In the genomic region with DNA sequence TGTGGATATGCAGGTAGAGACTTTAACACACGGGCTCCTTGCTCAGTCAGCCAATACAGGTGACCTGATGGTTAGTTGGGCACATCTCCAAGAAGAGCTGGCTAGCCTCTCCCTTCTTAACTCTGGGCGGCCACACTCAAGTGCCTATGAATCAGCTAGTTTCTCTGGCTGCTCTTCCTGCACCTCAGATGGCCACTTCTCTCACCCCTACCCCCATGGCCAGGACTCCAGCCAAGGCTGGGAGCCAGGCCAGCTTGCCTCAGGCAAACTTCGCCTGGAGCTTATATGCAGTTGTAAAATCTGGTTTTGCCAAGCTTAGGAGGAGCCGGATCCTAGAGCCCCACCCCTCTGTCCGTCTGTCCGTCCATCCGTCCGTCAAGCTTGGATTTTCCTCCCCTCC, we compare ENCODE assay signal across 8 mouse cellular contexts. TPM values are rescaled to one million over a fixed set of nuclear protein-coding genes. Genes with fewer than 3 reads are reported as not detected.
DNase-seq lines count a peak whose midpoint lies in the region; ATAC-seq and TF ChIP-seq lines count a peak whose summit lies in the region.

No protein-coding gene starts in this region.

- TF ChIP-seq CTCF in Patski (IDR thresholded peaks at IDR 0.05), result no peak

- no peak overlapping the region for H3K9ac ChIP-seq in embryonic facial prominence, embryonic 15.5 days
- peak overlapping the region; percentile 88 for H3K9ac ChIP-seq in heart, embryonic 16.5 days (ENCODE audit: low read length)
- no peak overlapping the region for H3K9ac ChIP-seq in neural tube, embryonic 12.5 days

- no peaks in the 10 kb centered on the region for H3K9me3 ChIP-seq in embryonic facial prominence, embryonic 15.5 days (replicated peaks)
- no peaks in the 10 kb centered on the region for H3K9me3 ChIP-seq in heart, embryonic 16.5 days (replicated peaks; ENCODE audit: control insufficient read depth, low read length)
- H3K9me3 ChIP-seq in neural tube, embryonic 12.5 days, result no peaks in the 10 kb centered on the region

- peaks cover 66% of the 10 kb centered on the region for H3K4me1 ChIP-seq in embryonic facial prominence, embryonic 15.5 days
- H3K4me1 ChIP-seq in heart, embryonic 16.5 days (ENCODE audit: control insufficient read depth, insufficient read depth, low read length), result peaks cover 35% of the 10 kb centered on the region
- peaks cover 33% of the 10 kb centered on the region for H3K4me1 ChIP-seq in neural tube, embryonic 12.5 days

- H3K27ac ChIP-seq in embryonic facial prominence, embryonic 15.5 days (replicated peaks), result peak overlapping the region; percentile 97; the same call in 1 of the 2 replicates
- peak overlapping the region; percentile 92 for H3K27ac ChIP-seq in heart, embryonic 16.5 days (ENCODE audit: low read length)
- H3K27ac ChIP-seq in neural tube, embryonic 12.5 days, result no peak overlapping the region

- H3K36me3 ChIP-seq in embryonic facial prominence, embryonic 15.5 days, result no peaks in the 10 kb centered on the region
- H3K36me3 ChIP-seq in heart, embryonic 16.5 days (ENCODE audit: control insufficient read depth, insufficient read depth), result peaks cover 4% of the 10 kb centered on the region; the same call in 1 of the 2 replicates
- no peaks in the 10 kb centered on the region for H3K36me3 ChIP-seq in neural tube, embryonic 12.5 days

- no peaks in the 10 kb centered on the region for H3K27me3 ChIP-seq in Patski
- H3K27me3 ChIP-seq in embryonic facial prominence, embryonic 15.5 days, result peaks cover 45% of the 10 kb centered on the region
- H3K27me3 ChIP-seq in heart, embryonic 16.5 days (ENCODE audit: control insufficient read depth, insufficient read depth, low read length), result no peaks in the 10 kb centered on the region
- peaks cover 60% of the 10 kb centered on the region for H3K27me3 ChIP-seq in neural tube, embryonic 12.5 days (replicated peaks)

- H3K4me2 ChIP-seq in embryonic facial prominence, embryonic 15.5 days (replicated peaks), result peak overlapping the region; percentile 60
- H3K4me2 ChIP-seq in heart, embryonic 16.5 days (ENCODE audit: low read depth, low read length), result peak overlapping the region; percentile 63
- H3K4me2 ChIP-seq in neural tube, embryonic 12.5 days (replicated peaks), result peak overlapping the region; percentile 96

- POLR2A ChIA-PET in Patski (lab: Charles Lee), result no interaction called here

- peak; percentile 98 for DNase-seq in 3134 (ENCODE audit: extremely low read depth, insufficient read length, low spot score)
- DNase-seq in Patski (ENCODE audit: low read depth, low spot score), result peak; percentile 92
- DNase-seq in kidney, postnatal 25 days, result peak; percentile 68 to 87
- no peak for DNase-seq in embryo, embryonic 9.5 days (ENCODE audit: extremely low spot score)
- no peak for DNase-seq in B cell, adult 2 months

- CTCF ChIA-PET in Patski (lab: Charles Lee), result interaction anchor here (1.2 kb wide), 2 partner anchors 13 to 75 kb away, joined by 3 to 4 read pairs; no protein-coding TSS in a partner anchor

- in situ Hi-C loops in Patski (cut with MboI; ENCODE audit: low pct_unique_long_range_greater_than_20kb), result loop anchor here (5.0 to 10.0 kb wide), 3 partner anchors 106 to 208 kb away; no protein-coding TSS in a partner anchor

- peak overlapping the region; percentile 61 for H3K4me3 ChIP-seq in embryonic facial prominence, embryonic 15.5 days (replicated peaks)
- peak overlapping the region; percentile 76 for H3K4me3 ChIP-seq in heart, embryonic 16.5 days (ENCODE audit: low read length)
- no peak overlapping the region for H3K4me3 ChIP-seq in neural tube, embryonic 12.5 days

- 38% methylated on average over 8 of the region's 8 CpGs for WGBS in embryonic facial prominence, embryonic 15.5 days
- 26% methylated on average over 8 of the region's 8 CpGs for WGBS in heart, embryonic 16.5 days
- WGBS in neural tube, embryonic 12.5 days, result 46% methylated on average over 8 of the region's 8 CpGs

- peak; percentile 82 for ATAC-seq in Patski
- no peak for ATAC-seq in embryonic facial prominence, embryonic 15.5 days (ENCODE audit: insufficient number of reproducible peaks, low FRiP score, low TSS enrichment, low read depth)
- ATAC-seq in heart, embryonic 16.5 days (replicated peaks; ENCODE audit: extremely low read depth, insufficient read depth, low FRiP score), result no peak
- ATAC-seq in neural tube, embryonic 12.5 days (ENCODE audit: low FRiP score, low read depth), result no peak

RNA-seq across cellular contexts. Expression of a gene that starts 1.7 kb away (rescaled TPM):
- polyA plus RNA-seq in Patski (2021), result 6.5 TPM
- 244 and 245 TPM in 2 replicates for polyA plus RNA-seq in embryonic facial prominence, embryonic 15.5 days (2015; fragmentation: Nextera tagmentation; extraction: Ambion mirVana)
- 119 and 126 TPM in 2 replicates for polyA plus RNA-seq in heart, embryonic 16.5 days (2015; fragmentation: Nextera tagmentation; extraction: Ambion mirVana)
- polyA plus RNA-seq in neural tube, embryonic 12.5 days (2016; fragmentation: Nextera tagmentation; extraction: Ambion mirVana), result 29.8 and 31.7 TPM in 2 replicates

Comparison
In these comparisons a context has a peak if more than half of its experiments do, and no peak if none do; other contexts are left out.
1. DNase-seq: peak in 3134 (single experiment), Patski (single experiment) and kidney, postnatal 25 days (2 of 2); none in embryo, embryonic 9.5 days (single experiment) and B cell, adult 2 months (0 of 2).
2. Peak in every context shown above with its lines, with median percentiles within 50 percentile points of each other: H3K4me2 ChIP-seq.